Mouse (Mus musculus): ENCODE results near the gene Gm9999. TPM values are rescaled to one million over a fixed set of nuclear protein-coding genes. Genes with fewer than 3 reads are reported as not detected.
"Not testable (repeated sequence)": the region's sequence is repeated elsewhere in the genome, so short reads cannot be mapped to it uniquely, and the experiment has no call there.

Gene Gm9999
- total RNA-seq, 4 experiments from 2014 or later = not detected

- not testable (repeated sequence) for DNase-seq (ENCODE audit: low spot score in 2 of 2)
Observed at GRCm38 (mm10) chr7:47026899-47027298, 43.5 kb downstream of the Gm9999 start.

- DNase-seq (ENCODE audit: low spot score in 2 of 2) = no peak
Observed at GRCm38 (mm10) chr7:47027520-47027919, 44.1 kb downstream of the Gm9999 start.

GRCm38 (mm10) chr7:47030517-47031193 lies 47.3 kb downstream of the Gm9999 start:
- DNase-seq (ENCODE audit: low spot score in 2 of 2) = no peak

- DNase-seq (ENCODE audit: low spot score in 2 of 2) = no peak
Observed at GRCm38 (mm10) chr7:47031371-47031770, 48.0 kb downstream of the Gm9999 start.

GRCm38 (mm10) chr7:47034785-47035384 lies 51.5 kb downstream of the Gm9999 start:
- no peak for DNase-seq (ENCODE audit: low spot score in 2 of 2)

GRCm38 (mm10) chr7:47035426-47035825 lies 52.0 kb downstream of the Gm9999 start:
- DNase-seq (ENCODE audit: low spot score in 2 of 2) = no peak

Other genes with a start within 250 kb of the Gm9999 start
- gene Saa1, start 240.6 kb upstream of the Gm9999 start, total RNA-seq (2022) = not detected
- gene Saa2, start 231.8 kb upstream of the Gm9999 start, total RNA-seq (2022) = not detected
- 10 to 100 TPM; 12.2 to 17.4 (median 14.0) TPM for gene Hps5, start 187.5 kb upstream of the Gm9999 start, total RNA-seq (2022)
- gene Gtf2h1, start 187.5 kb upstream of the Gm9999 start, total RNA-seq (2022) = 10 to 100 TPM; 14.7 to 18.4 (median 16.6) TPM
- gene Ldha, start 142.1 kb upstream of the Gm9999 start, total RNA-seq (2022) = 1,000 to 10,000 TPM; 2,911 to 3,222 (median 3,007) TPM
- not detected for gene Ldhc, start 122.4 kb upstream of the Gm9999 start, total RNA-seq (2022)
- gene Tsg101, start 63.6 kb upstream of the Gm9999 start, total RNA-seq (2022) = 10 to 100 TPM; 50.3 to 64.8 (median 57.9) TPM
- 10 to 100 TPM; 10.8 to 18.9 (median 12.1) TPM for gene Uevld, start 25.1 kb upstream of the Gm9999 start, total RNA-seq (2022)
- gene Spty2d1, start 24.8 kb downstream of the Gm9999 start, total RNA-seq (2022) = 1 to 10 TPM; 3.6 to 4.8 (median 4.3) TPM
- 1 to 10 TPM; 4.1 to 7.5 (median 5.0) TPM for gene Tmem86a, start 67.0 kb downstream of the Gm9999 start, total RNA-seq (2022)
- gene Ptpn5, start 150.1 kb downstream of the Gm9999 start, total RNA-seq (2022) = not detected
- not detected for gene Mrgpra6, start 221.3 kb downstream of the Gm9999 start, total RNA-seq (2022)

Data from gastrocnemius, adult 8-10 months (tissue).